Mouse (Mus musculus) intestine, embryonic 16.5 days (tissue): ENCODE measurements around the gene Sox6. TPM values are rescaled to one million over a fixed set of nuclear protein-coding genes. Genes with fewer than 3 reads are reported as not detected.

Source experiments
- ATAC-seq: fragments of 200-750 bp; cut with Nextera tagmentation; 2 replicates; pipeline ENCODE4 v1.8.0; 2017; ENCODE audit warnings: moderate TSS enrichment, moderate library complexity
- H3K27ac ChIP-seq: fragments of 300-500 bp; sonication (generic); 2 replicates; pipeline ENCODE4 v1.5.1; 2014; ENCODE audit warnings: mild to moderate bottlenecking, low read length
- H3K27me3 ChIP-seq: fragments of 300-500 bp; sonication (generic); replicated peaks from 2 replicates; pipeline ENCODE4 v1.6.1; 2014; ENCODE audit warnings: low read length, control low read depth, mixed read lengths; ENCODE audit not compliant: control insufficient read depth, insufficient read depth
- H3K36me3 ChIP-seq: fragments of 300-500 bp; sonication (generic); 2 replicates; pipeline ENCODE4 v1.6.1; 2014; ENCODE audit warnings: low read length, control low read depth; ENCODE audit not compliant: control insufficient read depth, insufficient read depth
- H3K4me1 ChIP-seq: fragments of 300-500 bp; sonication (generic); 2 replicates; pipeline ENCODE4 v1.6.1; 2014; ENCODE audit warnings: low read length, control low read depth, mixed read lengths; ENCODE audit not compliant: control insufficient read depth, insufficient read depth
- H3K4me2 ChIP-seq: fragments of 300-500 bp; sonication (generic); 2 replicates; pipeline ENCODE4 v1.6.1; 2014; ENCODE audit warnings: low read depth, low read length, control low read depth
- H3K4me3 ChIP-seq: fragments of 300-500 bp; sonication (generic); 2 replicates; pipeline ENCODE4 v1.5.1; 2014; ENCODE audit warnings: mild to moderate bottlenecking, low read length
- H3K9ac ChIP-seq: fragments of 300-500 bp; sonication (generic); 2 replicates; pipeline ENCODE4 v1.6.1; 2014; ENCODE audit warnings: low read depth, low read length
- H3K9me3 ChIP-seq: fragments of 300-500 bp; sonication (generic); 2 replicates; pipeline ENCODE4 v1.6.1; 2016; ENCODE audit warnings: low read length, control low read depth; ENCODE audit not compliant: control insufficient read depth
- WGBS: fragments of 180-500 bp; shearing (Covaris S2); extraction: QIAGEN DNeasy Blood & Tissue Kit; methylation state at CpG from one replicate; pipeline ENCODE4 v1.1.7; 2014; 5-methylcytosine and 5-hydroxymethylcytosine counted together
- polyA plus RNA-seq: library from polyadenylated mRNA; unstranded; fragments of >200 nt; fragmentation: Nextera tagmentation; extraction: Ambion mirVana; gene quantifications from 2 replicates; pipeline ENCODE4 v1.2.1, GENCODE M21; 2015

Gene Sox6
- polyA plus RNA-seq, 1 experiment from 2014 or later: 25.3 TPM

GRCm38 (mm10) chr7:116035504-116035903, 3.1 kb downstream of the Sox6 start:
- Histone ChIP-seq H3K27me3 (peaks cover 37% of the 10 kb centered on the region), H3K4me2 (no peak overlapping the region), H3K36me3 (no peaks in the 10 kb centered on the region), H3K9ac (no peak overlapping the region), H3K27ac (no peak overlapping the region), H3K9me3 (no peaks in the 10 kb centered on the region), H3K4me1 (peaks cover 15% of the 10 kb centered on the region), H3K4me3 (no peak overlapping the region)
- ATAC-seq: no peak
- WGBS: 65% methylated on average over 4 of the region's 4 CpGs

- Histone ChIP-seq H3K4me1 (peaks cover 10% of the 10 kb centered on the region), H3K9ac (peak overlapping the region; percentile 68), H3K36me3 (no peaks in the 10 kb centered on the region), H3K4me2 (peak overlapping the region; percentile 98), H3K4me3 (peak overlapping the region; percentile 69), H3K27me3 (peaks cover 32% of the 10 kb centered on the region), H3K27ac (no peak overlapping the region), H3K9me3 (no peaks in the 10 kb centered on the region)
- under 1% methylated on average over 24 of the region's 25 CpGs for WGBS
- ATAC-seq: peak; percentile 27
Measured at GRCm38 (mm10) chr7:116034282-116034758, 4.3 kb downstream of the Sox6 start.

DNA sequence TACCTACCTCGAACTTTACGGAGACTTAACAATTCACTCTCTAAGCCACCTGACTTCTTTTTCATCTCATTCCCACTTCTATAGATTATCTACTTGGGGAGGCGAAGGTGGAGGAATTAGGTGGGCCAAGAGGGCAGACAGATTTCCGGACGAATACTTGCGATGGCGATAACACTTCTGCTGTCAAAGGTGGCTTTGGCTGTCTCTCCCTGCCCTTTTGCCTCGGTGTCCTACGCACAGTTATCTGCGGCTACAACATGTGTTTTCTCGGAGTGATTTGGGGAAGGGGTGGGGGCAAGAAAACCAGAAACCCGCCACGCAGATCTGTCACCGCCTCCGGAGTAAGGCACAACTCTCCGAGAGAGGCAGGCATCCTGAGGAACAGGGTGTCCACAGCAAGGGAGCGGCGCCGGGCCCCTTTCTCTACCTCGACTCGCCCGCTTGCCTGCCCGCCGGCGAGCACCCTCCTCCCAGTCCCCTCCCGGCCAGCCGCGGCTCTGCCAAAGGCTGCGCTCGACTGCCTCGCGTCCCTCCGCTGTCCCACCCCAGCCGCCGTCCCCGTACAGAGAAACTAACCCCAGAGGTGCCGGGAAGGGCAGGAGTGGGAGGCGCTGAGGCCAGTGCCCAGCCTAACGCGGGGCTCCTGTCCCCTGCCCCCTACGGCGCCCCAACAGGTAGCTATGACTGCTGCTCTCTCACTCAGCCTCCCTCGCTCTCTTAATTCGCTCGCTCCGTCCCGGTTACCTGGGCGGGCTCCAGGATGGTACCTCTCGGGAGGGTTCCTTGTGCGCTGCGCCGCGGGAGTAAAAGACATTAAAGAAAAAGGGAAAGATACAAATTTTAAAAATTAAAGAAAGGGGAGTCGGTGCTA, 5.0 kb downstream of the Sox6 start:
- Histone ChIP-seq H3K27me3 (peaks cover 29% of the 10 kb centered on the region), H3K4me3 (peak overlapping the region; percentile 69), H3K36me3 (no peaks in the 10 kb centered on the region), H3K4me1 (peaks cover 6% of the 10 kb centered on the region), H3K27ac (peak overlapping the region; percentile 33; the same call in 1 of the 2 replicates), H3K4me2 (peak overlapping the region; percentile 98), H3K9me3 (no peaks in the 10 kb centered on the region), H3K9ac (peak overlapping the region; percentile 68)
- under 1% methylated on average over 54 of the region's 54 CpGs for WGBS
- peak; percentile 31 for ATAC-seq

DNA sequence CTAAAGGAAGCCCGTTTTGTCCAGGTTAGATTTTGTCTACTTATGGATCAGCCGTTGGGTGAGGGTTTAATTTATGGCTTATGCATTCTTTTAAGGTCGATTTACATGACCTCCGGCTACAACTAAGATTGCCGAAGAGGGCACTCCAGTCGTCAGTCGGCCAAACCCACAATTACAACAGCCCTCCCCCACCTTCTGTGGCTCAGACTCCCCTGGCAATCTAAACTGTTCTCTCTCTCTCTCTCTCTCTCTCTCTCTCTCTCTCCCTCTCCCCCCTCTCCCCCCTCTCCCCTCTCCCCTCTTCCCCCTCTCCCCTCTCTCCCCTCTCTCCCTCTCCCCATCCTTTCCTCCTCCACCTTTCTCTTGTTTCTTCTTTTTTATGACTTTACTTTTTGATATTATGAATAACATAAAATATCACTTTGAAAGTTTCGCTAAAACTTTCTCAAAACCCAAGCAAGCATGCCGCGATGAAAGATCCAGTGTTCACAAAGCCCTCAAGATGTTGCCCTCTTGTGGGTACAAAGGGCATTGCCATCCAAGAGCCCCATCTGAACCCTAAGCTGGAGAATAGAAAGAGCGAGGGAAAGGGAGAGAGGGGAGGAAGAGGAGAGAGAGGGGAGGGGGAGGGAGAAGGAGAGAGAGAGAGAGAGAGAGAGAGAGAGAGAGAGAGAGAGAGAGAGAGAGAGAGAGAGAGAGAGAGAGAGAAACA, 5.8 kb downstream of the Sox6 start:
- H3K4me1 ChIP-seq: peaks cover 6% of the 10 kb centered on the region
- peak; percentile 37 for ATAC-seq
- H3K27me3 ChIP-seq: peaks cover 29% of the 10 kb centered on the region
- H3K27ac ChIP-seq: peak overlapping the region; percentile 63
- H3K4me2 ChIP-seq: peak overlapping the region; percentile 99
- peak overlapping the region; percentile 84 for H3K9ac ChIP-seq
- no peaks in the 10 kb centered on the region for H3K9me3 ChIP-seq
- peak overlapping the region; percentile 70 for H3K4me3 ChIP-seq
- no peaks in the 10 kb centered on the region for H3K36me3 ChIP-seq
- WGBS: under 1% methylated on average over 11 of the region's 11 CpGs

DNA sequence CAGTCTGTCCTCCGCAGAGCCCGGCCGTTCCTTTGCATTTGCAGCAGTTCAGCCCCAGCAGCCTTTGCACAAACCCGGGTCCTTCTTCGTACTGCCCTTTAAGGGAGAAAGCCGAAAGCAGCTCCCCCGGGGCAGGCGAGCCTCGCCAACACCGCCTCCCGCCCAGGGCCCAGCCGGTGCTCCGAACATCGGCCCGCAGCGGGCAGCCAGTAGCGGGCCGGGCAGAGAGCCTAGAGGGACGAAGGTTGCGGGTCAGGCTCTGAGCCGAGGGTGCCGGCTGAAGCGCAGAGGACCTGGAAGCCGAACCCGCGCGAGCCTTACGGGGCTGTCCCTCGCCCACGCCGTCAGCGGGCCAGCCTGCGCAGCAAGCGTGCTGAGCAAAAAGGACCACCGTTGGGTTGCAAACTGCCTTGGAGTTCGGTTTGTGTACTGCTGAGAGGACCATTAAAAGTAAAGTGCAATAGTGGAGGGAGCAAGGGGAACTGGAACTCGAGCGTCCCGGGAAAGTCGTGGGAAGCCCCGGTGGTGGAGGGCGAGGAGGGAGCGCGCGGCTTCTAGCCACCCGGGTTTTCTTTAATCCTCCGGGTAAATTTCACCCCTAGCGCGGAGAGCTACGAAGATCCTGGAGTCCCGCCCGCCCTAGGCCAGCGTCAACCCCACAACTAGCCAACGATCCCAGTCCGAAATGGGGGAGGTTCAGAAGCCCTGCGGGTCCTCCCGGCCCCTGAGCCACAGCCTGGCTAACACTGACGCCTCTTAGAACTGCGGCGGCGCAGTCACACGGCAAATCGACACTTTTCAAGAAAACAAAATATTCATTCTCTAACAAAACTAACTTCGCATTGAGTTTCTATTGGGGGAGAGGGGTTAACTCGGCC, 6.6 kb downstream of the Sox6 start:
- peak overlapping the region; percentile 99 for H3K4me2 ChIP-seq
- H3K9me3 ChIP-seq: no peaks in the 10 kb centered on the region
- peaks cover 23% of the 10 kb centered on the region for H3K27me3 ChIP-seq
- no peaks in the 10 kb centered on the region for H3K36me3 ChIP-seq
- WGBS: under 1% methylated on average over 65 of the region's 65 CpGs
- H3K4me3 ChIP-seq: peak overlapping the region; percentile 70
- peak; percentile 75 for ATAC-seq
- peak overlapping the region; percentile 63 for H3K27ac ChIP-seq
- H3K4me1 ChIP-seq: peaks cover 6% of the 10 kb centered on the region
- H3K9ac ChIP-seq: peak overlapping the region; percentile 84

- H3K27ac ChIP-seq: peak overlapping the region; percentile 63
Measured at GRCm38 (mm10) chr7:116031388-116031717, 7.2 kb downstream of the Sox6 start.

GRCm38 (mm10) chr7:116030597-116031387, 7.8 kb downstream of the Sox6 start:
- peaks cover 6% of the 10 kb centered on the region for H3K4me1 ChIP-seq
- no peak for ATAC-seq
- peak overlapping the region; percentile 70 for H3K4me3 ChIP-seq
- no peaks in the 10 kb centered on the region for H3K36me3 ChIP-seq
- H3K9ac ChIP-seq: peak overlapping the region; percentile 84
- no peak overlapping the region for H3K27ac ChIP-seq
- H3K4me2 ChIP-seq: peak overlapping the region; percentile 99
- H3K9me3 ChIP-seq: no peaks in the 10 kb centered on the region
- peaks cover 12% of the 10 kb centered on the region for H3K27me3 ChIP-seq
- 44% methylated on average over 26 of the region's 26 CpGs for WGBS

More at GRCm38 (mm10) chr7:116031388-116031717, 7.2 kb downstream of the Sox6 start:
- H3K9ac ChIP-seq: peak overlapping the region; percentile 84
- ATAC-seq: no peak
- H3K27me3 ChIP-seq: peaks cover 17% of the 10 kb centered on the region
- H3K9me3 ChIP-seq: no peaks in the 10 kb centered on the region
- WGBS: 3% methylated on average over 14 of the region's 14 CpGs
- peaks cover 6% of the 10 kb centered on the region for H3K4me1 ChIP-seq
- peak overlapping the region; percentile 99 for H3K4me2 ChIP-seq
- peak overlapping the region; percentile 70 for H3K4me3 ChIP-seq
- no peaks in the 10 kb centered on the region for H3K36me3 ChIP-seq

- H3K4me2 ChIP-seq: no peak overlapping the region
- 69% methylated on average over 3 of the region's 3 CpGs for WGBS
Measured at GRCm38 (mm10) chr7:116029991-116030390, 8.6 kb downstream of the Sox6 start.

More at GRCm38 (mm10) chr7:116029991-116030390, 8.6 kb downstream of the Sox6 start:
- Histone ChIP-seq H3K9ac (no peak overlapping the region), H3K4me1 (peaks cover 6% of the 10 kb centered on the region), H3K27me3 (peaks cover 7% of the 10 kb centered on the region), H3K9me3 (no peaks in the 10 kb centered on the region), H3K4me3 (no peak overlapping the region), H3K27ac (no peak overlapping the region), H3K36me3 (no peaks in the 10 kb centered on the region)
- no peak for ATAC-seq
